Mouse (Mus musculus) kidney, adult 8-10 months (tissue): ENCODE measurements around the gene Hic2.

ENCODE experiments used
- DNase-seq, 2 experiments: peaks; one replicate each; pipeline ENCODE4 v3.0.0; 2022

The Hic2 gene

DNA sequence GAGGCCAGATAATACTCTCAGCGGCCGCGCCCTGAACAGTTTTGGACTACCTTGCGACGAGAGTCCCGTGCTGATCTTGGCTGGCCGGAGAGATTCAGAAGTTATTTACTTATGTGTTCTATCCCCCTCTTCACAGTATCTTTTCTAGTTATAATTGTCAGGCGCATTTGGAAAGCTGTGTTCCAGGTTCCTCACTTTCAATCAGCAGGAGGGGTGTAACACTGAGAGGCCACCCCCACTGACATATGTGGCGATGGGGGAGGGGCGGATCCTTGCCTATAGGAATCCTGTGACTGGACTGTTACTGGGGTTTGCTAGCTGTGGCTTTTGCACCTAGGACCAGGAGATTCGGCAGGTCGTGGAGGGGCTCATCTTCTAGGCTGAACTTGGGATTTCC, 1.1 kb downstream of the Hic2 start:
- DNase-seq, result no peak

- DNase-seq, result peak; percentile 55 to 58
These were observed 1.7 kb downstream of the Hic2 start for GRCm38 (mm10) chr16:17234916-17235665.

GRCm38 (mm10) chr16:17237634-17238033, 4.3 kb downstream of the Hic2 start:
- no peak for DNase-seq

DNA sequence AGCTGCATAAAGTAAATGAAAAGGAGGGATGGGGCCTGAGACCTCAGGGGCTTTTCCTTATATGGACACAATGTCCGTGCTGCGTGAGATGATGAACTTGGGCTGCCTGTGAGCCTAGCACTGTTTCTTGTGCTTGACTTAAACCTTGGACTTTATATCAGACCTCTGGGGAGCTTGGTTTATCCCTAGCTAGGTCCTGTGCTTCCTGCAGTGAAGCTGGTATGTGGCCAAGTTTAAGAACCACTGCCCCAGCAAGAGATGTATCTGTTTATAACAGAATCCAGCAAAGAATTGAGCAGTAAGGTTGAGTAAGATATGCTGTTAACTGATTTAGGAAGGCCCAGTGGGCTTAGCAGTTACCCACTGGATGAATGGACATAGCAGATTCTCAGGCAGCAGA, 6.0 kb downstream of the Hic2 start:
- DNase-seq, result peak; percentile 25 to 55

DNA sequence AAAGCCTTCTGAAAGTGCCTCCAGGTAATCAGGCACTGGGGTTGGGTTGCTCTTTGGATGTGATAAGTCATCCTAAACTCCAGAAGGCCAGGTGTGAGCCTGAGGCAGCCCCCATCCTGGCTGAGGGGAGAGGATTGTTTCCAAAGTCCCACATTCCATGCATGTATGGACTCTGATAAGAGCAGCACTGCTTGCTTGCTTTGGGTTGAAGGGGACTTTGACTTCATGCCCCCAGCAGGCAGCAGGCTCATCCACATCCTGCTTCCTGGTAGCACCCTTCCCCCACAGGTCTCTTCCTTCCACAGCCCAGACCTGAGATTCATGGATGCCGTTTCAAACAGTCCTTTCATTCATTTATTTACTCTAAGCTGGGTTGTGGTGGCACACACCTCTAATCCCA, 10.4 kb downstream of the Hic2 start:
- no peak for DNase-seq

- DNase-seq, result no peak
These were observed 11.6 kb downstream of the Hic2 start for GRCm38 (mm10) chr16:17244996-17245395.

DNA sequence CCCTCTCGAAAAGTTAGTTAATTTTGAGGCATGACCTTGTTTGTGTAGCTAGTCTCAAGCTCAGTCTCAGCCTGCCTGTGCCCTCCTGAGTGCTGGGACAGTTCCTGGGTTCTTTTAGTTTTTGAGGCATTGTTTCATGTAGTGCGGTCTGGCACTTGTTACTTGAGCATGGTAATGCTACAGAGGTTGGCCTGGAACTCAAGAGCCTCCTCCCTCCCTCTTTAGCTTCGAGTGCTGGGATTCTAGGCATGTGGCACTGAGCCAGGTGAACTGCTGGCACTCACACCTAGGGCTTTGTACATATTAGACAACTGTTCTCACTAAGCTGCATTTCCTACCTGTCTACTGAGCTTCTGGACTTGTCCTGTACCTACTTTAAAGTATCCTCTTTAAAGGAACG, 14.4 kb downstream of the Hic2 start:
- peak; percentile 76 for DNase-seq

DNA sequence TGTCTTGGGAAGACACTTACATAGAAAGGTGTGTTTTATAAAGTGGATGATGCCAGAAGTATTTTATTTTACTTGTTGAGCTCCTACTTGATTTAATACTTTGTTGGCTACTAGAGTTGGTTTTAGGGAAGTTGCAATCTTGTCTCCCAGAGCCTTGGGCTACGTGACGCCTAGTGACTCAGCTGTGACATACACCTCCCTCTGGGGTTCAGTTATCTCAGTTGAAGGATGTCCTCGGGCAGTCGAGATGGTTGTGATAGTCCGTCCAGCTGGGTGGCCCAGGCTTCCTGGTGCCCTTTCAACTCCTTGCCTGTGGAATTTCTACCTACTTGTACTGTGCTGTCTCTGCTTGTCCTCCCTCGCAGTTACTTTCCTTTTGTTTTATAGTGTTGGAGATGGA, 15.8 kb downstream of the Hic2 start:
- no peak for DNase-seq

- peak; percentile 94 to 99 for DNase-seq
These were observed 18.2 kb downstream of the Hic2 start for GRCm38 (mm10) chr16:17251539-17251938.

- no peak for DNase-seq
These were observed 18.8 kb downstream of the Hic2 start for GRCm38 (mm10) chr16:17252086-17252726.

DNA sequence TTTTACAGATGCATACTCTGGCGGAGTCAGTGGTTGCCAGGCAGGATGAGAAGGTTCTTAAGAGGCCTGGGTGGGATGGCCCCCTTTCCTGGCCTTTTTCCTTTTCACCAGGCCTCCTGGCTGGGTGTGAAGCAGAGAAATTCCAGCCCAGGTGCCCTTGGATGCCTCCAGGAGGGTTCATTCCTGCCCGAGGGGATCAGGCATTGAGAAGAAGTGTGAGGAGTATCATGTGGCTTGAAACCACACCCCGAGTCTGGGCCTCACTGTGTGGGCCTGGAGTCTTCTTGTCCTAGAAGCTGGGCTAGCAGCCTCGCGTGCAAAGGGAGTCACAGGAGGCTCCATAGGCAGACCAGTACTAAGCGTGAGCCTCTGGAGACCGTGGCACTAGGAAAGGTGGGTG, 19.5 kb downstream of the Hic2 start:
- DNase-seq, result no peak

DNA sequence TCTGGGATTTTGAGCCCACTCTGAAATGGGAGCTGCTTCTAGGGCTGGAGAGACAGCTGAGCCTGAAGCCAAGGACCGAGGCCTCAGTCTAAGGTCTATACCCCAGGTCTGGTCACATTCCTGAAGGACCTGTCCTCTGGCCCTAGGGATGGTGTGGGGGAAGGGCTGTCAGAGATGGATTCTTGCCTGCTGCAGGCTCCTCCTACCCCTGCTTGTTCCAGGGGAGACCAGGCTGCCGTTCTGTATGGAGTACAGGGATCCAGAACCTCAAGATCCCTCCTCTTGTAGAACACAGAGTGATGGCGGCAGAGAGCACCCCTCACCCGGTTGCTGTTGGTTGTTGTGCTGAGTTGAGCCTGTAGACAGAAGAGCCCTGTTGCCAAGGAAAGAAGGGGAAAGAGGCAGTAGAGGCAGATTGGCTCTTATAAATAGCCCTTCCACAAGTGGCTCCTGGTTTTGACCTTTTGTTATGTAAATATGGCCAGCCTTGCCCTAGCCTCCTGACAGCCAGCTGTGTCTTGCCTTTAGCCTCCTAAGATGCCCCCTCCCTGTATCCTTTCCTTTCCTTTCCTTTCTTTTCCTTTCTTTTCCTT, 20.7 kb downstream of the Hic2 start:
- peak in 1 of 2 experiments; percentile 41 for DNase-seq

DNA sequence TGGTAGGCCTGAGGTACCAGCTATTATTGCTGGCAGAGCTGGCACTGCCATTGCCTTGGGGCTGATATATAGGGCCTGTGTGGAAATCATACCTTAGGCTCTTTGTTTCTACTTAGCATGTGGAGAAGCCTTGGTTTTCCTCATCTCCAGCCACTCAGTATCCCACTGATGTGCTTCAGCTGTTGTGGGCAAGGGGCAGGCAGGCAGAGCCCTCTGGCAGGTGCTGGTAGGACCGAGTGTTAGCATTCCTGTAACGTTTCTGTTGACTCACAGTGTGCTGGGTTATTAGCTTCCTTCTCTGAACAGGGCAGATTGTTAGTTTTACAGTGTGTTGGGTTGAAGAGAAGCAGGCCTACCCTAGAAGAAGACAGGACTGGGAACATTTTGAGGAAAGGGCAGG, 21.9 kb downstream of the Hic2 start:
- no peak for DNase-seq

DNA sequence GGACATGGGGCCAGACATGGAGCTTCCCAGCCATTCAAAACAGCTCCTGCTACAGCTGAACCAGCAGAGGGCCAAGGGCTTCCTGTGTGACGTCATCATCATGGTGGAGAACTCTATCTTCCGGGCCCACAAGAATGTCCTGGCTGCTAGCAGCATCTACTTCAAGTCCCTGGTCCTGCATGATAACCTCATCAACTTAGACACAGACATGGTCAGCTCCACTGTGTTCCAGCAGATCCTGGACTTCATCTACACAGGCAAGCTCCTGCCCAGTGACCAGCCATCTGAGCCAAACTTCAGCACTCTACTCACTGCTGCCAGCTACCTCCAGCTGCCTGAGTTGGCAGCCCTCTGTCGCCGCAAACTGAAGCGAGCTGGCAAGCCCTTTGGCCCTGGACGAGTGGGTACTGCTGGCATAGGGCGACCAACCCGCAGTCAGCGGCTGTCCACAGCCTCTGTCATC, 24.0 kb downstream of the Hic2 start:
- DNase-seq, result peak in 1 of 2 experiments; percentile 43

- DNase-seq, result no peak
These were observed 25.5 kb downstream of the Hic2 start for GRCm38 (mm10) chr16:17258917-17259316.

GRCm38 (mm10) chr16:17261341-17261740, 28.0 kb downstream of the Hic2 start:
- DNase-seq, result no peak

- no peak for DNase-seq
These were observed 32.7 kb downstream of the Hic2 start for GRCm38 (mm10) chr16:17266113-17266512.

DNA sequence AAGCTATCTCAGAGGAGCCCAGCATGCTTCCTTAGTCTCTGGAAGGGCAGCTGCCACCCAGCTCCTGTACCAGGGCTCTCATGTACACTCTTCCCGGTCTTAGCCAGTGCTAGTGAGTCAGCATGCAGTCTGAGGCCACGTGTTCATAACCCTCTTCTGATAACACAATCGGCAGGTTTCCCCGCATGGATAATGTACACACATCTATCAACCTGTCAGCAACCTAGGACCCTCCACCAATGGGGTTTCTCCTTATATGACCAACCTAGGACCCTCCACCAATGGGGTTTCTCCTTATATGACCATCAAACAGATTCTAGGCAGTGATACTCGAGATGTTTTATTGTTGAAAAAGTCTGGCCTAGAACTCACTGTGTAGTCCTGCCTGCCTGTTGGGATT, 34.6 kb downstream of the Hic2 start:
- no peak for DNase-seq

DNA sequence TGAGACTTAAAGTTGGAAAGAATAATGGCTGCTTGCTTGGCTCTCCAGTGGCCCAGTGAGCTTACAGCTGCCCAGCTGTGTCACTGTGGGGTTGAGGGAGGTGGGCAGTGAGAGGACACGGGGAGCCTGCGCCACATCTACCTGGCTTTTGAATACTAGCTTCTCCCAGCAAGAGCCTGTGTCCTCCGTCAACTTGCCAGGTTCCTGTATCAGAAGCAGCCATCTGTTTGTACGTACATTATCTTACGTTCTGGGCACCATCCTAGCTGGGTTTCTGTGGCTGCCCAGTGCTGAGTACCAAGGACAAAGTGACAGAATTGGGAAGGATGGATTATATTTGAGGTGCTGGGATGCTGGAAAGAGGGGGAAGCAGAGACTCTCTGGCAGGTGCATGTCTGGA, 36.5 kb downstream of the Hic2 start:
- DNase-seq, result no peak

DNA sequence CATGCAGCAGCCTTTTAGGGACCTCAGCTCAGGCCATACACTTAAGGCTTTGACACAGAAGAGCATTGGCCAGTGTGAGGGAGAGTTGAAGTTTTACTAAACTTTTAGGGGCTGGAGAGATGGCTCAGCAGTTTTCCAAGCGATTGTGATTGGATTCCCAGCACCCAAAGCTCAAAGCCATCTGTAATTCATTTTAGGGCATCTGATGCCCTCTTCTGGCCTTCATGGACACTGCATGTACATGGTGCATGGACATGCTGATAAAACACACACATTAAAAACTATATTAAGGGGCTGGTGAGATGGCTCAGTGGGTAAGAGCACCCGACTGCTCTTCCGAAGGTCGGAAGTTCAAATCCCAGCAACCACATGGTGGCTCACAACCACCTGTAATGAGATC, 37.8 kb downstream of the Hic2 start:
- peak; percentile 33 to 71 for DNase-seq

GRCm38 (mm10) chr16:17271856-17272255, 38.5 kb downstream of the Hic2 start:
- DNase-seq, result no peak

- DNase-seq, result no peak
These were observed 42.3 kb downstream of the Hic2 start, which contains the start of gene Tmem191c for GRCm38 (mm10) chr16:17275721-17276120. TSS of gene Tmem191c (plus strand) at chr16:17276077.

GRCm38 (mm10) chr16:17276164-17277151, 43.1 kb downstream of the Hic2 start:
- DNase-seq, result peak; percentile 90 to 96
